Mouse (Mus musculus) left cerebral cortex, postnatal 4 days (tissue): ENCODE data around the gene Mettl27. TPM values are rescaled to one million over a fixed set of nuclear protein-coding genes. Genes with fewer than 3 reads are reported as not detected.
"Not testable (repeated sequence)": the region's sequence is repeated elsewhere in the genome, so short reads cannot be mapped to it uniquely, and the experiment has no call there.

Experiments
- DNase-seq: peaks from one replicate; pipeline ENCODE4 v3.0.0-alpha.2; 2022
- intact Hi-C: fragments of 180-260 bp; cut with DNase I; formaldehyde crosslinking; loops from one replicate; pipeline ENCODE4 v1.15.1; 2025
- total RNA-seq, 2 experiments: library from RNA; stranded (reverse); gene quantifications; 2 replicates each; pipeline ENCODE4 v1.2.3; 2021

The Mettl27 gene
- total RNA-seq, 2 experiments from 2014 or later: 6.4 to 7.2 TPM

GRCm38 (mm10) chr5:134947420-134948084 is 15.4 kb downstream of the Mettl27 start:
- no peak for DNase-seq
- intact Hi-C loops: no loop called here

GRCm38 (mm10) chr5:134948085-134948439 is 15.9 kb downstream of the Mettl27 start:
- intact Hi-C loops: no loop called here
- DNase-seq: no peak

DNA sequence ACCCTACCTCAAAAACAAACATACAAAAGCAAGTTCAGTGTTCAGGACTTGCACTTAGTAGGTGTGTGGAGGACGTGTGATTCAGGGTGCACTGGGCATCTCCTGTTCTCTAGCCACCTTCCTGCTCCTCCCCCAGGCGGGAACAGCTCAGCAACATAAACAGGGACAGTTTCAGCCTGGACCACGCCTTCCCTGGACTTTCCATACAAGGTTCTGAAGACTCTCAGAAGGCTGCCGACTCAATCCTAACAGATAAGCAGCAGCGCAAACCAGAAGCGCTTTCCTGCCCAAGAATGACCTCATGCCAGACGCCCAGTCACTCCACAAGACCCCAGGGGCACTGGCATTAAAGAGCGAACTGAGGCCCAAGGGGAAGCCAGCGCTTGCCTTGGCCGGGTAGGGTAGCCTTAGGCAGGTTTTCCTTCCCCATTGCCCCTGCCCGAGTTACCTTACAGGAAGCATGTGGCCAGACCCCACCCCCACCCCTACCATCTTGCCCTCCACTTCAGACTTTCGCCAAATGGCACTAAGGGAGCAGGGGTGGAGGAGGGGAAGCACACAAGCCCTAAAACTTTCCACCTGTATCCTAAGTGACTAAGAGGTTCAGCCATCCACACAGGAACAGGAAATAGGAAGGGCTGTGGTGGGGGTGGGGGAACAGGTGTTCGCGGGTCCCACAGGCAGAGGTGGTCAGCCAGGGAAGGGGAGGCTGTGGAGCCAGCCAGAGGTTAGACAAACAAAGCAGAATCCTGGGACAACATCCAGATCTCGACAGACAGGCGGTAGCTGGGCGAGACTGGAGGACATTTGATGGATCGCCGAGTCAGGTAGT is 19.1 kb downstream of the Mettl27 start:
- no peak for DNase-seq

GRCm38 (mm10) chr5:134955491-134955890 is 23.3 kb downstream of the Mettl27 start:
- no peak for DNase-seq
- intact Hi-C loops: no loop called here

More for the DNA sequence above, 19.1 kb downstream of the Mettl27 start:
- intact Hi-C loops: no loop called here

DNA sequence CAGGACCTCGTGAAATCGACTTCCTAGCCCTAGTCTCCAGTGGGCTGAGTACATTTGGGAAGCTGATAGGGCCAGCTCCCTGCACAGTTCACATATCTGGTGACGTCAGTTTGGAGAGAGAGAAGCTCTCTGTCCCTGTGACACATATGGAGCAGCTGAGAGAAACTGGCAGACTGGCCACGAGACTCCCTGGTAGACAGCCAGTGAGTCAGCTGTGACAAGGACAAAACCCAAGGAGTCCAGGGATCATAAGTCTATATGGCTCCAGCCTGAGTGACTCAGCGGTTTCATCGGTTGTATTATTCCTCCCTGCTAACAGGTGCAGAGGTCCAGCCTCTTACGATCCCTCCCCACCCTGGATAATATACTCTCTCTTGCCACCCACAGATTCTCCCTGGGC is 26.9 kb downstream of the Mettl27 start:
- intact Hi-C loops: no loop called here
- DNase-seq: peak; percentile 38

DNA sequence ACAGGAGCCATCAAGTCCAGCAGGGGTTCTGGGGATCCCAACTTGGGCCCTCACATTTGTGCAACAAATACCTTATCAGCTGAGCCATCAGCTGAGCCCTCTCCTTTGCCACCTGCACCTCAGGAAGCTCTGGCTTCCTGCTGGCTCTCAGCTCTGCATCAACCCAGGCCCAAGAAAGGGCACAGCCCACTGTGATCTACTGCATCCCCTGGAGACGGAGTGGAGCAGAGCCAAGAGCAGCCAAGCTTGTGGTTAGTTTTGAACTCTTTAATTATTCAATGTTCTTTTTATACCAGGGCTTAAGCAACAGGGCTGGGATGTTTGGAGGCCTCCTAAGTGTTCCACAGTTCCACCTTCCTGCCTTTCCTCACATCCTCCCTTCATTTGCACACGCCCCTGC is 28.3 kb downstream of the Mettl27 start:
- no peak for DNase-seq
- intact Hi-C loops: loop anchor here (10.0 kb wide), 1 partner anchor 216 kb away; the partner anchor contains the start of gene Eln

DNA sequence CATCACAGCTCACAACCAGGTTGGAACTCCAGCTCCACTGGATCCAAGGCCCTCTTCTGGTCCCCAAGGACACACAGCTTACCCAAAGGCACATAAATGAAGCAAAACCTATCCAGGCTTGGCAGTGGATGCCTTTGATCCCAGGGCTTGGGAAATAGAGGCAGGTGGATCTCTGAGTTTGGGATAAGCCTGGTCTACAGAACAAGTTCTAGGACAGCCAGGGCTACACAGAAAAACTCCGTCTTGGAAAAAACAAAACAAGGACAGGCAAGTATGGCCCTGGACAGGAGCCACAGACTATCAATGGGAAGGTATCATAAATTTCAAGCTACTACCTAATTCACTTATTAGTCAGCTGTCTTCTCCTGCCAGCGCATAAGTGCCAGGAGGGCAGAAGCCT is 29.4 kb downstream of the Mettl27 start:
- DNase-seq: no peak
- intact Hi-C loops: loop anchor here (10.0 kb wide), 1 partner anchor 217 kb away; the partner anchor contains the start of gene Eln

- no peak for DNase-seq
- intact Hi-C loops: loop anchor here (10.0 kb wide), 1 partner anchor 219 kb away; the partner anchor contains the start of gene Eln
Measured at GRCm38 (mm10) chr5:134963546-134963945, 31.4 kb downstream of the Mettl27 start.

DNA sequence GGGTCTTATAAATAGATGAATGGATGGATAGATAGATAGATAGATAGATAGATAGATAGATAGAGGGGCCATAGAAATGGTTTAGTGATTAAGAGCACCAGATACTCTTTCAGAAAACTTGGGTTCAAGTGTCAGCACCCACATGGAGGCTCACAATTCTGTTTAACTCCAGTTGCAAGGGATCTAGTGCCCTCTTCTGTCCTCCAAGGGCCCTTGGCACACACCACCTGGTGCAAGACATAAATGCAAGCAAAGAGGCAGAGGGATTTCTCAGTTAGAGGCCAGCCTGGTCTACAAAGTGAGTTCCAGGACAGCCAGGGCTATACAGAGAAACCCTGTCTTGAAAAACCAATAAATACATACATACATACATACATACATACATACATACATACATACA is 32.5 kb downstream of the Mettl27 start:
- intact Hi-C loops: loop anchor here (5.0 to 10.0 kb wide), 2 partner anchors 57 to 220 kb away; partner anchors contain the start of genes Eln and Tmem270
- DNase-seq: not testable (repeated sequence)

DNA sequence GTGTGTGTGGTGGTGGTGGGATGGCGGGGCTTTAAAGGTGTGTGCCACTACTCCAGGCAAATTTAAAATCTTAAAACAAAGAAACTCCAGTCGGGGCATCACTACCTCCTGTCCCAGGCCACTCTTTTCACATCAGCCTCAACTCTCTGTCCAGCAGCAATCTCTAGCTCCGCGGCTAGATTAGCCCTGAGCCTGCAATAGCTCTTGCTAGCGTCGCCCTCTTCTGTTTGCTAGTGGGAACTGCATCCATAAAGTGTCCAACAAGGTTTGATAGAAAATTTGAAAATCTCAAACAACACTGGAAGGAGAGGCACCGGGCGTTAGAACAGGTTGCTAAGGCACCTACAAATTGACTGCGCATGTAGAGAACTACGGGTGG is 33.3 kb downstream of the Mettl27 start:
- intact Hi-C loops: loop anchor here (5.0 to 10.0 kb wide), 2 partner anchors 58 to 221 kb away; partner anchors contain the start of genes Eln and Tmem270

DNA sequence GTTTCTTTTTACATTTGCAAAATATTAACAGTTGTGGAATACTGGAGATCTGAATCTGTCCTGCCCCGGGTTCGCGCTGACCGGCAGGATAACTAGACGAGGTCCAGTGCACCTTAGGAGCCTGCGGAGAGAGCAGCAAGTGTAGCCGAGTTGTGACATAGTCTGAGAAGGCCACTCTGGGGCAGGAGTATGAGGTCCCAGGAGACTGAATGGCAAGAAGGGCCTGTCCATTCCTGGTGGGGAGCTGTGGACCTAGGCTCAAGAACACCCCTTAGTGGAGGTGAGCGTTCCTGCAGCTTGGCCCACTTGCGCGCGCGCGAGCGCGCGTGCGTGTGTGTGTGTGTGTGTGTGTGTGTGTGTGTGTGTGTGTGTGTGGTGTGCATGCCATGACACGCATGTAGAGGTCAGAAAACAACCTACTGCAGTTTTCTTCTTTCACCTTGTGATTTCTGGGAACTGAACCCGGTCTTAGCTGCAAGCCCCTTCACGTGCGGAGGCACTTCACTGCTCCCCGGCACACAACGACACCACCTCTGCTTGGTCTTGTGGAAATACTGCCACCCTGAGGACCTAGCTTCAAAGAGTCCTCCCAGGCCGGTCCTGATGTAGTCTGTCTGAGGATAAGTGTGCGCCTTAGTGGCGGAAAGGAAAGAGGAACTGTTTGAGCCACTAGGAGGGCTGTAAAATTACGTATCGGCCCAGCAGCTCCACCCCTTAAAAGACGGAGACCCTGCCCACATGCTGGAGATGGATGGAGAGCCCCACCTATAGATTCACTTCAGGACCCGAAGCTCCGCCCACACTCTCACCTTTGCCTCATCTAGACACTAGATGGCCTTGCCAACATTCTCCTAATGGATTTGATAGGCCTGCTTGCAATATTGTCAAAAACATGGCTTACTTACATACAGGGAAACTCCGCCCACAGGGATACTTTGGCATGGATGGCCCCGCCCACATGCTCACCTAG is 34.0 kb downstream of the Mettl27 start:
- peak; percentile 40 for DNase-seq
- intact Hi-C loops: loop anchor here (5.0 to 10.0 kb wide), 2 partner anchors 59 to 221 kb away; partner anchors contain the start of genes Eln and Tmem270

More for the DNA sequence above, 33.3 kb downstream of the Mettl27 start:
- DNase-seq: peak; percentile 79

GRCm38 (mm10) chr5:134967164-134967944 is 35.2 kb downstream of the Mettl27 start:
- intact Hi-C loops: loop anchor here (5.0 to 10.0 kb wide), 2 partner anchors 60 to 223 kb away; partner anchors contain the start of genes Eln and Tmem270
- DNase-seq: no peak

- no peak for DNase-seq
- intact Hi-C loops: no loop called here
Measured at GRCm38 (mm10) chr5:134970671-134971070, 38.5 kb downstream of the Mettl27 start.

GRCm38 (mm10) chr5:134973081-134973480 is 40.9 kb downstream of the Mettl27 start:
- no peak for DNase-seq
- intact Hi-C loops: no loop called here

GRCm38 (mm10) chr5:134973526-134973925 is 41.4 kb downstream of the Mettl27 start:
- intact Hi-C loops: no loop called here
- DNase-seq: no peak

- intact Hi-C loops: no loop called here
- DNase-seq: no peak
Measured at GRCm38 (mm10) chr5:134974294-134974693, 42.1 kb downstream of the Mettl27 start.

DNA sequence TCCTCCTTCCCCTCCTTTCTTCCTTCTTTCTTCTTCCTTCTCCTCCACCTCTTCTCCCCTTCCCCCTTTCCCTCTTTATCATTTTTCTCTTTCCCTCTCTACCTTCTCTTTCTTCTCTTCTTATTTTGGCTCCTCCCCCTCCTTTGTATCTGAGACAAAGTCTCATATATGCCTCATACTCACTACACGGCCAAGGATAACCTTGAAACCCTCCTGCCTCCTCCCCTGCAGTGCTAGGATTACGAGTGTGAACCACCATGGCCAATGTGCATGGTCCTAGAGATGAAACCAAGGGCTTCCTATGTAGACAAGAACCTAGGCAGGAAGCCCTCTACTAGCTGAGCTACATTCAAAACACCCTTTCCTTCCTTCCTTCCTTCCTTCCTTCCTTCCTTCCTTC is 42.8 kb downstream of the Mettl27 start:
- no peak for DNase-seq
- intact Hi-C loops: no loop called here

- intact Hi-C loops: no loop called here
- DNase-seq: no peak
Measured at GRCm38 (mm10) chr5:134976164-134976563, 44.0 kb downstream of the Mettl27 start.

GRCm38 (mm10) chr5:134976577-134977250 is 44.5 kb downstream of the Mettl27 start:
- DNase-seq: no peak
- intact Hi-C loops: no loop called here
